Mouse (Mus musculus) ES-E14 (cell line): Measurements from ENCODE around the gene 1700016C15Rik.

Source experiments
- HCFC1 ChIP-seq: IDR thresholded peaks from 2 replicates; pipeline ENCODE4 v1.6.1; 2012; ENCODE audit warnings: low read length, inconsistent platforms, borderline replicate concordance; ENCODE audit not compliant: insufficient read depth
- MAFK ChIP-seq: IDR thresholded peaks from 2 replicates; pipeline ENCODE4 v1.6.1; 2014; ENCODE audit warnings: mild to moderate bottlenecking, low read depth, low read length, inconsistent platforms; ENCODE audit not compliant: insufficient read depth

DNA sequence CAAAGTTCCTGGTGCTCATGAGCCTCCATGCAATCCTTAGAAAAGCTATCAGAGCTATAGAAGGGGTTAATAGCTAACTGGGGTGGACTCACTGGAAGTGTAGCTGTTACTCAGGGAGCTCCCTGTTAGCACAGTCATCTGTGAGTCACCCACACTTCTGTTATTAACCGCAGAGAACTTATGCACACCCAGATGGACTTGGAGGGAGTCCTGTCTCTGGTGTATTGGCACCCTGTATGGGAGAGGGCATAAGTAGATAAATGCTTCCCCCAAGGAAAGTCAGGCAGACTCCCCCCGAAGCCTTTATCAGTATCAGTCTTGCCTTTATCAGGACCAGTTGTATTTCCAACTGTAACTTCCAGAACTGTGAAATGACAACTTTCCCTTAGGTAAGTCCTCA lies 18.2 kb upstream of the 1700016C15Rik start:
- TF ChIP-seq HCFC1 (no peak), MAFK (no peak)
